In genomic region chr17:86814320-86814719, GRCm38 (mm10) we compare ENCODE assay signal across 10 mouse cellular contexts.
DNase-seq lines count a peak whose midpoint lies in the region; ATAC-seq lines count a peak whose summit lies in the region.
"Had no signal": no experiment of that assay in that cellular context is flagged by ENCODE, and none has a peak within 500 bp of the region (broad histone marks: within the 10 kb centered on the region; RNA-seq: fewer than 3 reads in every experiment).

No protein-coding gene starts in this region.

- H3K27ac ChIP-seq in kidney, embryonic 15.5 days: no peak overlapping the region
- H3K27ac ChIP-seq in heart, embryonic 16.5 days (ENCODE audit: low read length): peak overlapping the region; percentile 9; the same call in 1 of the 2 replicates
- H3K27ac ChIP-seq: midbrain, embryonic 12.5 days had no signal

- H3K9me3 ChIP-seq in kidney, embryonic 15.5 days (replicated peaks): no peaks in the 10 kb centered on the region
- no peaks in the 10 kb centered on the region for H3K9me3 ChIP-seq in heart, embryonic 16.5 days (replicated peaks; ENCODE audit: control insufficient read depth, low read length)
- H3K9me3 ChIP-seq: midbrain, embryonic 12.5 days had no signal

- no peak overlapping the region for H3K9ac ChIP-seq in kidney, embryonic 15.5 days
- H3K9ac ChIP-seq in heart, embryonic 16.5 days (ENCODE audit: low read length): no peak overlapping the region
- H3K9ac ChIP-seq: midbrain, embryonic 12.5 days had no signal

- peaks cover 13% of the 10 kb centered on the region for H3K4me1 ChIP-seq in kidney, embryonic 15.5 days
- H3K4me1 ChIP-seq in heart, embryonic 16.5 days (ENCODE audit: control insufficient read depth, insufficient read depth, low read length): no peaks in the 10 kb centered on the region
- H3K4me1 ChIP-seq: midbrain, embryonic 12.5 days had no signal

- 14% methylated on average over 1 of the region's 1 CpGs for WGBS in kidney, embryonic 15.5 days
- 44% methylated on average over 1 of the region's 1 CpGs for WGBS in heart, embryonic 16.5 days

- no peak overlapping the region for H3K4me3 ChIP-seq in kidney, embryonic 15.5 days (replicated peaks)
- no peak overlapping the region for H3K4me3 ChIP-seq in heart, embryonic 16.5 days (ENCODE audit: low read length)
- H3K4me3 ChIP-seq: midbrain, embryonic 12.5 days had no signal

- peaks cover 4% of the 10 kb centered on the region; the same call in 1 of the 2 replicates for H3K36me3 ChIP-seq in kidney, embryonic 15.5 days
- no peaks in the 10 kb centered on the region for H3K36me3 ChIP-seq in heart, embryonic 16.5 days (ENCODE audit: control insufficient read depth, insufficient read depth)
- H3K36me3 ChIP-seq: midbrain, embryonic 12.5 days had no signal

- H3K27me3 ChIP-seq in kidney, embryonic 15.5 days: no peaks in the 10 kb centered on the region
- no peaks in the 10 kb centered on the region for H3K27me3 ChIP-seq in heart, embryonic 16.5 days (ENCODE audit: control insufficient read depth, insufficient read depth, low read length)

- no peak for DNase-seq in kidney, adult 9 months
- DNase-seq in ZHBTc4 (ENCODE audit: low read depth, low spot score): peak; percentile 54
- peak; percentile 68 for DNase-seq in lung, postnatal 36 days
- no peak for DNase-seq in right cerebral cortex, adult 18-20 months
- no peak for DNase-seq in right cerebral cortex, postnatal 14 days
- DNase-seq: right cerebral cortex, postnatal 25 days had no signal

- no peak overlapping the region for H3K4me2 ChIP-seq in kidney, embryonic 15.5 days
- no peak overlapping the region for H3K4me2 ChIP-seq in heart, embryonic 16.5 days (ENCODE audit: low read depth, low read length)
- H3K4me2 ChIP-seq: midbrain, embryonic 12.5 days had no signal

- ATAC-seq in kidney, embryonic 15.5 days (replicated peaks; ENCODE audit: low FRiP score): 0 out of 2 replicates have a peak, but pooled peaks have one; percentile 49
- 0 out of 2 replicates have a peak, but pooled peaks have one; percentile 56 for ATAC-seq in heart, embryonic 16.5 days (replicated peaks; ENCODE audit: extremely low read depth, insufficient read depth, low FRiP score)
- ATAC-seq in erythroblast, adult 5-6 weeks (replicated peaks; ENCODE audit: low FRiP score, poor library complexity, severe bottlenecking): no peak

Comparison
In these comparisons a context has a peak if more than half of its experiments do, and no peak if none do; other contexts are left out.
1. DNase-seq: peak in ZHBTc4 (single experiment) and lung, postnatal 36 days (single experiment); none in kidney, adult 9 months (single experiment), right cerebral cortex, adult 18-20 months (single experiment) and right cerebral cortex, postnatal 14 days (single experiment).